Mouse (Mus musculus) large intestine, adult 2 months (tissue): ENCODE results near the gene Tm4sf1. TPM values are rescaled to one million over a fixed set of nuclear protein-coding genes. Genes with fewer than 3 reads are reported as not detected.

Experiments used
- DNase-seq: peaks from one replicate; pipeline ENCODE4 v3.0.0-alpha.2; 2012; ENCODE audit warnings: low read depth, low spot score
- WGBS: fragments of 180-500 bp; shearing (Covaris S2); methylation state at CpG from one replicate; pipeline ENCODE4 v1.1.7; 2018; 5-methylcytosine and 5-hydroxymethylcytosine counted together
- polyA plus RNA-seq: library from polyadenylated mRNA; depleted of rRNA; stranded (reverse); fragments of >200 nt; gene quantifications from 2 replicates; pipeline ENCODE4 v1.2.3, GENCODE M21; 2012; rRNA removed

Gene Tm4sf1
- 19.4 and 22.1 TPM in 2 replicates for polyA plus RNA-seq

- 59% methylated on average over 2 of the region's 2 CpGs for WGBS
- no peak for DNase-seq
Observed at GRCm38 (mm10) chr3:57301921-57302539, at the start of gene Tm4sf1. Gene Tm4sf1 (minus strand): TSS chr3:57301988.

GRCm38 (mm10) chr3:57344811-57345210, 43.0 kb upstream of the Tm4sf1 start:
- 51% methylated on average over 5 of the region's 5 CpGs for WGBS
- no peak for DNase-seq

- peak; percentile 27 for DNase-seq
- WGBS = 20% methylated on average over 11 of the region's 11 CpGs
Observed at GRCm38 (mm10) chr3:57343837-57344607, 42.2 kb upstream of the Tm4sf1 start.

GRCm38 (mm10) chr3:57342976-57343375, 41.2 kb upstream of the Tm4sf1 start:
- WGBS = 60% methylated on average over 4 of the region's 4 CpGs
- no peak for DNase-seq

- no peak for DNase-seq
Observed at GRCm38 (mm10) chr3:57341321-57341720, 39.5 kb upstream of the Tm4sf1 start.

GRCm38 (mm10) chr3:57335080-57335815, 33.5 kb upstream of the Tm4sf1 start:
- 72% methylated on average over 3 of the region's 3 CpGs for WGBS
- DNase-seq = no peak

More at GRCm38 (mm10) chr3:57341321-57341720, 39.5 kb upstream of the Tm4sf1 start:
- WGBS = 30% methylated on average over 3 of the region's 3 CpGs

GRCm38 (mm10) chr3:57327941-57328340, 26.2 kb upstream of the Tm4sf1 start:
- no peak for DNase-seq
- 85% methylated on average over 6 of the region's 6 CpGs for WGBS

- 75% methylated on average over 3 of the region's 3 CpGs for WGBS
- DNase-seq = no peak
Observed at GRCm38 (mm10) chr3:57307076-57307475, 5.3 kb upstream of the Tm4sf1 start.

GRCm38 (mm10) chr3:57305564-57305963, 3.8 kb upstream of the Tm4sf1 start:
- 22% methylated on average over 4 of the region's 4 CpGs for WGBS
- DNase-seq = no peak

GRCm38 (mm10) chr3:57304484-57304883, 2.7 kb upstream of the Tm4sf1 start:
- WGBS = 65% methylated on average over 5 of the region's 5 CpGs
- DNase-seq = no peak

GRCm38 (mm10) chr3:57304050-57304449, 2.3 kb upstream of the Tm4sf1 start:
- no peak for DNase-seq
- 49% methylated on average over 4 of the region's 4 CpGs for WGBS

GRCm38 (mm10) chr3:57303486-57303885, 1.7 kb upstream of the Tm4sf1 start:
- DNase-seq = no peak

GRCm38 (mm10) chr3:57302886-57303285, 1.1 kb upstream of the Tm4sf1 start:
- WGBS = 50% methylated on average over 2 of the region's 2 CpGs

More at GRCm38 (mm10) chr3:57303486-57303885, 1.7 kb upstream of the Tm4sf1 start:
- WGBS = 81% methylated on average over 3 of the region's 3 CpGs

GRCm38 (mm10) chr3:57301366-57301765, 422 bp downstream of the Tm4sf1 start:
- WGBS = 70% methylated on average over 4 of the region's 4 CpGs
- DNase-seq = no peak

More at GRCm38 (mm10) chr3:57302886-57303285, 1.1 kb upstream of the Tm4sf1 start:
- DNase-seq = no peak

- no peak for DNase-seq
- WGBS = 77% methylated on average over 2 of the region's 2 CpGs
Observed at GRCm38 (mm10) chr3:57297991-57298390, 3.8 kb downstream of the Tm4sf1 start.

- DNase-seq = no peak
Observed at GRCm38 (mm10) chr3:57296574-57296973, 5.2 kb downstream of the Tm4sf1 start.

- 76% methylated on average over 4 of the region's 4 CpGs for WGBS
- no peak for DNase-seq
Observed at GRCm38 (mm10) chr3:57295631-57296030, 6.2 kb downstream of the Tm4sf1 start.

GRCm38 (mm10) chr3:57294742-57295525, 6.9 kb downstream of the Tm4sf1 start:
- no peak for DNase-seq
- WGBS = 48% methylated on average over 21 of the region's 21 CpGs

GRCm38 (mm10) chr3:57293925-57294324, 7.9 kb downstream of the Tm4sf1 start:
- 53% methylated on average over 4 of the region's 4 CpGs for WGBS
- DNase-seq = no peak

GRCm38 (mm10) chr3:57292826-57293225, 9.0 kb downstream of the Tm4sf1 start:
- DNase-seq = no peak
- 63% methylated on average over 11 of the region's 11 CpGs for WGBS
